Mouse (Mus musculus): ENCODE measurements around the gene Ctsw.
"Not testable (repeated sequence)": the region's sequence is repeated elsewhere in the genome, so short reads cannot be mapped to it uniquely, and the experiment has no call there.

The Ctsw gene

DNA sequence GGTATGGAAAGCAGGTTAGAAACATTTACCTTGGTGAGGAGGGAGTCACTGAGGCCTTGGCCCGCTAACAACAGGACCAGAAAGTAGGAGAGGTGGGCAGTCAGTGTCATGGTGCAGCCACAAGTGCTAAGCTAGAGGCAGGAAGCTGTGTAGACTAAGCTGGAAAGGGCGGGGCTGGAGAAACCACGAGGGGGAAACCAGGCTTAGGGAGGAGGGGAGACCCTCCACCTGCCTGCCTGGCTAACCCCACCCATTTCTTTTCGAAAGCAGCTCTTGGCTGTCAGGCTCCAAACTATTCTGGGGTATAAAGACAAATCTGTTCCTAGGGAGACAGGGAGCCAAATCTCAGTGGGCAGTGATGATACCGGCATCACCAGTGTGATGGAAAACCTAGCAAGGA, at the start of gene Ctsw:
Gene Ctsw (minus strand): TSS at position 134 of the 400 bp plus-strand sequence.
- peak; percentile 69 for DNase-seq (ENCODE audit: low spot score)

DNA sequence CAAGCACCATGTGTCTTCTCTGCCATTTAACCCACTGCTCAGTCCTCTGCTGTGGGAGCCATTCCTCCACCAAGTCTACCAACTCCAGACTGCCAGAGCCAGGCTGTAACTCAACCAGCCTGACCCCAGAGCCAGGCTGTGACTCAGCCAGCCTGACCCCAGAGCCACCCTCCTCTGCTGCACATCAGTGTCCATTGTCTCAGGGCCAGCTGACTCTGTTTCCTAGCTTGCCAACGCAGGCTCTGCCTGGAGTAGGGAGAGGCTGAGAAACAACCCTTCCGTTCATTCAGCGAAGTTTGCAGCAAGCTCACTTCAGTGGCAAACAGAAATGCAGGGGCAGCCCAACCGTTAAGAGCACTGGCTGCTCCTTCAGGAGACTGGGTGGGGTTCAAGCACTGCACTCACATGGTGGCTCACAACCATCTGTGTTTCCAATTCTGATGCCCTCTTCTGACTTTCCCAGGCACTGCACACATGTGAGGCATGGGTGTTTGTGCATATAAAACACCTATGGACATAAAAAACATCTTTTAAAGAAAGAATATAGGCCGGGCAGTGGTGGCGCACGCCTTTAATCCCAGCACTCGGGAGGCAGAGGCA, 48.7 kb upstream of the Ctsw start:
- DNase-seq (ENCODE audit: low spot score), result no peak

DNA sequence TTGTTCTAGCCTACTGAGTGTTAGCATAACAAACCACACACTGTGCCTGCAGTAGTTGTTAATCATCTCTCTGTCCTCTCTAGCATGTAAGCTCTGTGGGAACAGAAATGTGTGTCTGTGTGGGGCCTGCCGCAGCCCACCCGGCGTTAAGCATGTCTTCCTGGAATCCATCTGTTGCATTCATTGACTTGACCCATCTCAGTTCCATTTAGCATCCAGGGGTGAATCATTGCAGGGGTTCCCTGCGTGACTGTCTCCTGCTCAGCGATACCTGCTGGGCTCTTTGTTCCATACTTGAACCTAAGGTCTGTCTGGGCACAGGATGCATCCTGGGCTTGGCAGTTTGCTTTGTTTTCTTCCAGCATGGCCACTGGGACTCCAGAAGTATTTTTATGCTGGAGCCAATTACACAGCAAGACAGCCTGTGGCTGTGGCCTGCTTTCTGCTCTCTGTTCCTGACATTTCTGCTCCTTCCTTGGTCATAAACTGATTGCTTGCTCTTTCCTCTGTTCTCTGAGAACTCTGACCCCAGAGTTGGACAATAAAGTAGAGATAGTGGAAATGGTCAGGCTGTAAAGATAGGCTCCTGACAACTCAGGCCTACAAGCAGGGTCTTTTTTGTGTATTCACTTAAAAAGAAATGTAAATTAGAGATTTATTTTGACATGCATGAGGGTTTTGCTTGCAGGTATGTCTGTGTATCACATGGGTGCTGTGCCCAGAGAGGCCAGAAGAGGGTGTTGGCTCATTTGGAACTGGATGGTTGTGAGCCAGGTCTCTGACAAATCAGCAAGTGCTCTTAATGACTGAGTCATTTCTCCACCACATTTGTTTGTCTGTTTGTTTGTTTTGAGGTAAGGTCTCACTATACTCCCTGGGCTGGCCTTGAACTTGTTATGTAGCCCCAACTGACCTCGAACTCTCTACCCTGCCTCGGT, 47.8 kb upstream of the Ctsw start:
- no peak for DNase-seq (ENCODE audit: low spot score)

DNA sequence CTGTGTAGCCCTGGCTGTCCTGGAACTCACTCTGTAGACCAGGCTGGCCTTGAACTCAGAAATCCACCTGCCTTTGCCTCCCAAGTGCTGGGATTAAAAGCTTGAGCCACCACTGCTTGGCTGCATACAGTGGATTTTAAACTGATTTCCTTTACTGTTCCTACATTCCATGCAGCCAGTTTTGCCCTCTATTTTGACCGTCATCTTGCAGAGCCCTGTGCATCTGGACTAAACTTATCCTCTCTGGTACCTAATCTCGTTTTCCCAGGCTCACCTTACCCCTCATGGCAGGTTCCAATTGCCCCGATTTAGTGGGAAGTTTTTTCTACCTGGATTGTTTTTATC, 44.7 kb upstream of the Ctsw start:
- DNase-seq (ENCODE audit: low spot score), result no peak

GRCm38 (mm10) chr19:5512091-5513004, 44.0 kb upstream of the Ctsw start:
- no peak for DNase-seq (ENCODE audit: low spot score)

GRCm38 (mm10) chr19:5511074-5511632, 42.8 kb upstream of the Ctsw start:
- no peak for DNase-seq (ENCODE audit: low spot score)

DNA sequence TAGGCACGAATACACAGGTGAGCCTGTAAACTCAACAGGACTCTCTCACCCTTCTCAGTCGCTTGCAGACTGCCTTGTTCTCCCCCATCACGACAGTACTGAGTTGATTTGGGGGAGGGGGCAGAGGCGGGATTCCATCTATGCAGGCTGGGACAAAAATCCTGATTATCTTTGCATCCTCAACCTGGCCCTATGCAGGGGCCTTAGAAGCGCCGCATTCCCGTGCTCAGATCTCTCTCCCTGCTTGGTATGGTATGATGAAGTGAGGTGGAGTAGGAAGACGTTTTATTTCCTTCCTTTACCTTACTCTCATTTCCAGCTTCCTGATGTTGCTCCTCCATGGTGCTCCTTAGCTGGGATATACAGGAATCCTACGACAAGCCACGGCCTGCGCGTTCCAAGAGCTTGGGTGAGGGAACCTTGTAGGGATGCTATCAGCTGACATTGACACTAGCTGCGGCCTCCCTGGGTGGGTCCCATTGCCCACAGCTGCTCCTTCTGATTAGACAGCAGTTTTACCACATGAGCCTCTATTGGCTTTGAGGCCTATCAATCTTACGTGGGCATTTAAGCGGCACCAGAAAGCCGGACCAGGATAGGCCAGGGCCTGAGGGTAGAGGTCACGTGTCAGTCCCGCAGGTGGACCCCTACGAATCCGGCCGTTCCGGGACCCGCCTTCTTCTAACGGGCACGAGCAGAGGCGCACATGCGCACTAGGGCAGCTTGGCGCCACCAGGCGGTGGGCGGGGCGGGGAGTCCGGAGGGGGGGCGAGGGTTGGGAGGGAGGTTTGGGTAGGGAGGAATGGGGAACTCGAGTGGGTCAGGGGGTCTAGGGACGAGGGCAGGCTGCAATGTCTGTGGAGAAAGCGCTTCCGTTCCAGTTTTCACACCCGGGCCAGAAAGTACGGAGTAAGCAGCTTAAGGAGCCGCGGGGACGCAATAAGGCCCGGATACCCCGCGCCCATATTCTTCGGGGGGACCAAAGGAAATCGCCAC, 42.0 kb upstream of the Ctsw start, which contains the start of gene Snx32:
Gene Snx32 (minus strand): TSS at position 508 of the 996 bp plus-strand sequence.
- DNase-seq (ENCODE audit: low spot score), result peak; percentile 93

GRCm38 (mm10) chr19:5503687-5504086, 35.4 kb upstream of the Ctsw start, which contains the start of gene 1700020D05Rik:
Gene 1700020D05Rik, minus strand, starts transcription at chr19:5503787.
- no peak for DNase-seq (ENCODE audit: low spot score)

GRCm38 (mm10) chr19:5500330-5500875, 32.1 kb upstream of the Ctsw start:
- no peak for DNase-seq (ENCODE audit: low spot score)

DNA sequence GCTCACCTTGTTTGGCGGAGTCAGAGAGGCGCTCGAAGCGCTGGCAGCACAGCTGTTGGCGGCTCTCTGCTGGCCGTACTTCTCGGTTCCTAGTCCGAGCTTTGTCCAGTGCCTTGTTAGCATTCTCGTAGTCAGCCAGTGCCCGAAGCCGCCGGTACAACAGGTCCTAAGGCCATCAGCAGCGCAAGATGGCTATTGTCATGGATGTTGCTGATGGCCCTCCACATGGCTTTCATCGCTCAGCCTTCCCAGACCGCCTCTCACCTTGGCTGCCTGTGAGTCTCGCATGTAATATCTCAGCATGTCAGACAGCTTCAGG, 27.7 kb upstream of the Ctsw start:
- no peak for DNase-seq (ENCODE audit: low spot score)

DNA sequence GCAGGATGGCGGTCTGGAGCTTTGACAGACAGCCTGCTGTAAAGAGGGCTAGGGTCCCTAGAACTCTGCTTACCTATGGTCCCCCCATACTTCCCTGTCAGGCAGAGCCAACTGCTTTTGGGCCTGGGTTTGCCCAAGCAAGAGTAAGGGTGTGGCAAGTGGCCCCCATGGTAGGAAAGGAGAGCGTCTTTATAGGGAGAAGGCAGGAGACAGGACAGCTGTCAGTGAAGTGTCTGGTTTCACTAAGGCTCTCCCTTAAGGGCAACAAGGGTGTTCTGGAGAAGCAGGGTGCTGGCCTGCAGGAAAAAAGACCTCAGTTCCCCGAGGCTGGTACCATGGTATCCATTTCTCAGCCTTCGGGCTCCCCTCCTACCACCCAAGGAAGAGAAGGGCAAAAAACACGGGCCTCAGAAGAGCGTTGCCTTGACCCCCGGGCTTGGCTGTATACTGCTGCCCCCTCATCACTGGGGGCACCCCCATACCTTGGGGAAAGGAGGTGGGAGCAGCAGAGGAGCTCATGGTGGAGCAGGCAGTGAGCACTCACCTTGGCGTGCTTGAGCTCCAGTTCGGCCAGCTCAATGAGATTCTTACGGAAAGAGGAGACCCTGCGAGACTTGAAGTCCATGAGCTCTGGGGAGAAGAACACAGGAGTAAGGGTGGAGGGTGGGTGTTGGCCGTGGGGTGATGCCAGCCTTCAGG, 27.2 kb upstream of the Ctsw start:
- no peak for DNase-seq (ENCODE audit: low spot score)

DNA sequence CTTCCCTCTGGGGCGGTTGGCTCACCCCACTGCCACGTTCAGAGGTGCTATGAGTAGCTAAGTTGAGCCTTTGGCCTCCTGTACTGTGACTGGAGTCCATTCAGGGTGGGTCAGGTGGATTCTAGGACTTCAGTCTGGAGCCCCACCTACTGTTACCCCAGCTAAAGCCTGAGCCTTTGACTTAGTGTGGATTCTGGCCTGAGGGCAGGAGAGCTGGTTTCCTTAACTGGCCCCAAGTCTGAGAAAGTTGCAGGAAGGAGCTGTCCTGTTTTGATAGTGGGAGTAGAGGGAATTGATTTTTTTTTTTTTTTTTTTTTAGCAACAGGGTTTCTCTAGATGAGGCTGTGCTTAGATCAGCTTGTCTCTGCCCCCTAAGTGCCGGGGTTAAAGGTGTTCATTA, 26.0 kb upstream of the Ctsw start:
- DNase-seq (ENCODE audit: low spot score), result no peak

DNA sequence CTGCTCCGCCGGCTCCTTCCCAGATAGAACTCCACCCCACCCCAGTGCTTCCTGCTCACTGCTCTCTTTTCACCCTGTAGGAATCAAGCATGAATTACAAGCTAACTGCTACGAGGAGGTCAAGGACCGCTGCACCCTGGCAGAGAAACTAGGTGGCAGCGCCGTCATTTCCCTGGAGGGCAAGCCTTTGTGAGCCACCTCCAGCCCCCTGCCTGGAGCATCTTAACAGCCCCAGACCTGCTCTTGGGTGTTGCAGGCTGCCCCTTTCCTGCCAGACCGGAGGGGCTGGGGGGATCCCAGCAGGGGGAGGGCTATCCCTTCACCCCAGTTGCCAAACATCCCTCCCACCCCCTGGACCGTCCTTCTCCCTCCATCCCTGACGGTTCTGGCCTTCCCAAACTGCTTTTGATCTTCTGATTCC, 25.0 kb upstream of the Ctsw start:
- not testable (repeated sequence) for DNase-seq (ENCODE audit: low spot score)

- DNase-seq (ENCODE audit: low spot score), result no peak
Measured at GRCm38 (mm10) chr19:5492641-5493040, 24.3 kb upstream of the Ctsw start.

DNA sequence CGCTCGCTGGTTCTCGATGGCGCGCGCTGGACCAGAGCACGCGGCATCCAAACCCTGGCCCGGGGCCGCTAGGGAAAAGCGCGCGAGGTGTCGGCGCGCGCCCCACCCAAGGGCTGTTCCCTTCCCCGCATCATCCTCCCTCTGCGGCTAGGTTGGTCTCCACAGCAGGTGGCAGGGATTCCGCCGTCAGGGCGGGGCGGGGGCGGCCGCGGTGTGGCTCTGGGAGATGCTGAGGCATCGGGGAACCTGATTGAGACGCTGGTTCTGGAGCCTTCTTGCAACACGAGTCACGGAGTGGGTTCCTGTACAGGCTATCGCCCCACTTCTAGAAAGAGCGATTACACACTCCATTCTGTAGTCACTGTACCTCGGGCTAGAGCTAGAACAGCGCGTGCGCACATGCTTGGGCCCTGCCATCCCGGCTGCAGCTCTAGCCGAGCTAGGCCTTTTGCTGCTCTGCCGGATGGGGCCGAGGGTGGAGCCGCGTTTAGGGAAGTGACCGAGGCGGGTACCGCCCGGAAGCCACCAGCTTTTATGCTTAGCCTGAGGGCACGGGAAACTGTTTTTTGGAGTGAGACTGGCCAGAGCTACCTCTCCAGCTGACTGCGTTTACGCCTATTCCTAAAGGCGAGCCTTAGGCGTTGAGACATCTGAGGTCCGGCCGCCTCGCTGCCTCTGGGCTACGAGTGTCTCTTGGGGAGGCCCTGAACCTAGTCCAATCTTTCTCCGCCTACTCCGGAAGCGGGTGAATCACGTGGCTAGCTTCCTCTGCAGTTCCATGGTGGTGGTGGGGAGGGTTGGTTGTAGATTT, 22.8 kb upstream of the Ctsw start:
- DNase-seq (ENCODE audit: low spot score), result peak; percentile 87

DNA sequence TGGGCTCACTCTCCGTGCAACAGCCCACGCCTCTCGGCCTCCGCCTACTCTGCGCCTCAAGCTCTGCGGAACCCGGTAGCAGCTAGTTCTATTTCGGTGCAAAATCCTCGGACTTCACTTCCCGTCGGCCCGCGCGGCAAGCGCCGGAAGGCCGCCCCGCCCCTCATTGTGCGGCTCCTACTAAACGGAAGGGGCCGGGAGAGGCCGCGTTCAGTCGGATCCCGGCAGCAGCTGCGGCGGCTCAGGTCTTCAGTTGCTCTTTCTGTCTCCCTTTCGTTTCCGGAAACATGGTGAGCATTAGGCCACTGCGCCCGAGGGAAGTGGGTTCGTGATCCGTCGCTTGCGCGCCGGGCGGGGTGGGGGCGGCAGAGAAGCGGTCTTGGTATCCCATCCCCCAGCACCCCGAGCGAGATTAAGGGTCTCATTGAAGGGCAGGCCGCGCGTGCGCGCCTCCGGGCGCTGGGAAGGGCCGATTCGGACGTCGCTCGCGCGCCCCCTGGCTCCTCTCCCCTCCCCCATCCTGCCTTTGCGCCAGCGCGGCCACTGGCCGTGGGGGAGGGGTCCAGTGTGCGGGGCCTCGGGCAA, 22.1 kb upstream of the Ctsw start, which contains the start of gene Cfl1:
Gene Cfl1 (plus strand): TSS at position 143 of the 585 bp plus-strand sequence.
- DNase-seq (ENCODE audit: low spot score), result peak; percentile 96

DNA sequence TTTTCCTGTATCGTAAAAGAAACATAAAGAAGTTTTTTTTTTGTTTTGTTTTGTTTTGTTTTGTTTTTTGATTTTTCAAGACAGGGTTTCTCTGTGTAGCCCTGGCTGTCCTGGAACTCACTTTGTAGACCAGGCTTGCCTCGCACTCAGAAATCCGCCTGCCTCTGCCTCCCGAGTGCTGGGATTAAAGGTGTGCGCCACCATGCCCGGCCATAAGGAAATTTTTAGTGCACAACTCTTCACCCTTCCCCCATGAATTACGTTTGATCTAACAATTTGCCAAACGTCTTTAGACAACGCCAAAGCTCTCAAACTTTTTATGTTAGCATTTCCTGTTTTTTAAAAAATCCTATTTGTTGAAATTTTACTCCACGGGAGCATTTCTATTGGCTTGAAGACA, 21.4 kb upstream of the Ctsw start:
- DNase-seq (ENCODE audit: low spot score), result not testable (repeated sequence)

- DNase-seq (ENCODE audit: low spot score), result peak; percentile 96
Measured at GRCm38 (mm10) chr19:5488878-5489571, 20.7 kb upstream of the Ctsw start.

Measured in T-cell, adult 2 months (primary cell).